Mouse (Mus musculus): ENCODE measurements at regions not wholly inside any gene's neighbourhood (a gene's known extent, or its start where the extent isn't known, plus 50 kb on each side); places are given as distances from the start of the nearest gene placed in this dataset.

DNA sequence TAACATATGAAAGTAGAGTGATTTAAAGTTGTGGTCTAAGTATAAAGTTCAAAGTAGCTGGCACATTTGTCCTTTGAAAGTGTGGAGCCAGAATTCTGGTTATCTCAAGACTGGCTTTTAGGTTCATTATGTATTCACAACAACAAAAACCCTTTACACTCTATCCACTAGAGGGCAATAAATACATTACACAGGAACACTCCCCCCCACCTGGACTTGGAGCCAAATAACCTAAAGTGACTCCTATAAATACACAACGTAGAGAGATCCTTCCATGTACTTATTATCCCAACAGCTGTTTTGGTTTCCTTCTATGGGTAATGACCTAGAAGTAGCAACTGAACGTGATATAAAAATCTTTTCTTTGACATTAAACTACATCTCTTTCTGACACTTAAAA is 1235.8 kb downstream of the Pcdh19 start:
- peak; percentile 35; the same call in 1 of the 2 replicates for TF ChIP-seq CTCF (IDR thresholded peaks at IDR 0.05)
- no peak overlapping the region for H3K4me2 ChIP-seq (ENCODE audit: low read depth, low read length, poor library complexity, severe bottlenecking)
- H3K4me3 ChIP-seq (ENCODE audit: low read depth, low read length), result no peak overlapping the region
- no peaks in the 10 kb centered on the region for H3K27me3 ChIP-seq (ENCODE audit: insufficient read depth, low read length)
- ATAC-seq (ENCODE audit: low FRiP score) (no peak), DNase-seq (ENCODE audit: low spot score) (peak; percentile 4)
- no peaks in the 10 kb centered on the region for H3K36me3 ChIP-seq (ENCODE audit: insufficient read depth, low read length)
- 39% methylated on average over 2 of the region's 2 CpGs for WGBS
- no peak overlapping the region for H3K9ac ChIP-seq (replicated peaks; ENCODE audit: low read length, poor library complexity, severe bottlenecking)
- no peaks in the 10 kb centered on the region for H3K9me3 ChIP-seq (ENCODE audit: low read length)
- H3K4me1 ChIP-seq (ENCODE audit: insufficient read depth, low read length), result no peaks in the 10 kb centered on the region
- H3K27ac ChIP-seq (ENCODE audit: low read depth, low read length), result no peak overlapping the region
